Mouse (Mus musculus): ENCODE data around the gene Olfr1274-ps. TPM values are rescaled to one million over a fixed set of nuclear protein-coding genes. Genes with fewer than 3 reads are reported as not detected.

The Olfr1274-ps gene
- polyA plus RNA-seq (2015; fragmentation: Nextera tagmentation; extraction: Ambion mirVana): not detected in 2 replicates

GRCm38 (mm10) chr2:90398633-90399107 lies at the start of gene Olfr1274-ps:
TSS of gene Olfr1274-ps (plus strand) at chr2:90398683.

Other genes starting within 250 kb of the Olfr1274-ps start
- gene Olfr1270, start 245.6 kb upstream of the Olfr1274-ps start, polyA plus RNA-seq (2015; fragmentation: Nextera tagmentation; extraction: Ambion mirVana): not detected in 2 replicates
- gene Olfr1506, start 174.2 kb upstream of the Olfr1274-ps start, polyA plus RNA-seq (2015; fragmentation: Nextera tagmentation; extraction: Ambion mirVana): not detected in 2 replicates
- not detected in 2 replicates for gene Olfr142, start 141.1 kb upstream of the Olfr1274-ps start, polyA plus RNA-seq (2015; fragmentation: Nextera tagmentation; extraction: Ambion mirVana)
- gene Olfr1271, start 127.7 kb upstream of the Olfr1274-ps start, polyA plus RNA-seq (2015; fragmentation: Nextera tagmentation; extraction: Ambion mirVana): not detected in 2 replicates
- gene Olfr1272, start 105.8 kb upstream of the Olfr1274-ps start, polyA plus RNA-seq (2015; fragmentation: Nextera tagmentation; extraction: Ambion mirVana): not detected in 2 replicates
- gene Gm13769, start 76.5 kb upstream of the Olfr1274-ps start, polyA plus RNA-seq (2015; fragmentation: Nextera tagmentation; extraction: Ambion mirVana): not detected in 2 replicates
- 5.5 and 6.8 TPM in 2 replicates for gene Ptprj, start 182.0 kb downstream of the Olfr1274-ps start, polyA plus RNA-seq (2015; fragmentation: Nextera tagmentation; extraction: Ambion mirVana)

Data from neural tube, postnatal 0 days (tissue).